Comparison of ENCODE assay signal across 13 mouse cellular contexts in the genomic region with DNA sequence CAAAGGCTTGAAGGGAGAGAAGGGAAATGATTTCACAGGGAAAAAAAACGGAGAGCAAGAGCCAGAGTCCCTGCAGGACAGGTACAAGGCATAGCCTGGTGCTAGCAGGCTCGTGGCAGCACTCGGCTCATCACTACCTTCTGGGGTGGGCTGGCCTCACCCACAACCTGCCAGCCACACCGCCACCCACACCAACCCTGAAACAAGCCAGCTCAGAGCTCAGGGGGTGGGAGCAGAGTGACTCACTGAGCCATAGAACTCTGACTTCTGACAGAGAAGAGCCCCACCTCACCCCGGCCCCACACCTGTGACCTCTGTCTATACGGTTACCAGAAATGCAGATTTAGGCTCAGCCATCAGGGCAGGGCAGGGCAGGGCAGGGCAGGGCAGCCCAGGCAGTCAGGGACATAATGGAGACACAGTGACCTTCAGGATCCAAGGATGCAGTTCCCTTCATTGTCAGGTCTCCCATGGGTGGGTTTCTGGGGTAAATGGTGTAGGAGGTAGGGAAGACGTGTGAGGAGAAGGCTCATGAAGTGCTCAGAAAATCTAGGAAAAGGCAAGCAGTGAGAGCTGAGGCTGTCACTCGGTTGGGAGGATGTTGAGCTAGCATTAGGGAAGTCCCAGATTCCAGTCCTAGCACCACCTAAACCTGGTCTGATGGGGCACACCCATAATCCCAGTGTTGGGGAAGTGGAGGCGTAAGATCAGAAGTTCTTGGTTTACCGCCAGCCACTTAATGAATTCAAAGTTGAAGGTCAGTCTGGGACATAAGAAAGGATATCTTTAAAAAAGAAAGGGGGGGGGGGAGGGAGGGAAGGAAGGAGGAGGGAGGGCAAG. TPM values are rescaled to one million over a fixed set of nuclear protein-coding genes. Genes with fewer than 3 reads are reported as not detected.
DNase-seq lines count a peak whose midpoint lies in the region; ATAC-seq and TF ChIP-seq lines count a peak whose summit lies in the region.
"Had no signal": no experiment of that assay in that cellular context is flagged by ENCODE, and none has a peak within 500 bp of the region (broad histone marks: within the 10 kb centered on the region; RNA-seq: fewer than 3 reads in every experiment).

No protein-coding gene starts in this region.

- WGBS in hindbrain, embryonic 16.5 days: 85% methylated on average over 10 of the region's 10 CpGs
- 76% methylated on average over 10 of the region's 10 CpGs for WGBS in heart, embryonic 11.5 days (ENCODE audit: insufficient replicate concordance)

- H3K9ac ChIP-seq in ES-Bruce4 (ENCODE audit: low read depth, poor library complexity, severe bottlenecking): peak overlapping the region; percentile 78
- H3K9ac ChIP-seq in hindbrain, embryonic 16.5 days (ENCODE audit: low read depth, low read length): no peak overlapping the region
- no peak overlapping the region for H3K9ac ChIP-seq in heart, embryonic 11.5 days (ENCODE audit: low read depth, low read length)
- H3K9ac ChIP-seq: limb, embryonic 15.5 days; lung, embryonic 14.5 days had no signal

- ATAC-seq in hindbrain, embryonic 16.5 days: no peak
- ATAC-seq in heart, embryonic 11.5 days (replicated peaks; ENCODE audit: insufficient number of reproducible peaks, low FRiP score, low TSS enrichment): no peak

- no peak for TF ChIP-seq CTCF in ES-Bruce4 (IDR thresholded peaks at IDR 0.05; ENCODE audit: low read depth, low read length)

- H3K27ac ChIP-seq in ES-Bruce4 (ENCODE audit: insufficient read depth, low read length): peak overlapping the region; percentile 99
- no peak overlapping the region for H3K27ac ChIP-seq in hindbrain, embryonic 16.5 days (ENCODE audit: low read depth, low read length)
- no peak overlapping the region for H3K27ac ChIP-seq in heart, embryonic 11.5 days (ENCODE audit: low read depth, low read length)
- H3K27ac ChIP-seq: limb, embryonic 15.5 days had no signal

- H3K9me3 ChIP-seq in ES-Bruce4 (replicated peaks; ENCODE audit: control insufficient read depth, insufficient read depth, low read length, poor library complexity, severe bottlenecking): no peaks in the 10 kb centered on the region
- H3K9me3 ChIP-seq in hindbrain, embryonic 16.5 days (ENCODE audit: control insufficient read depth, low read length): no peaks in the 10 kb centered on the region
- H3K9me3 ChIP-seq in heart, embryonic 11.5 days (replicated peaks; ENCODE audit: control insufficient read depth, low read length): no peaks in the 10 kb centered on the region
- H3K9me3 ChIP-seq: limb, embryonic 15.5 days had no signal

- peak; percentile 99 for TF ChIP-seq EP300 in ES-Bruce4 (IDR thresholded peaks at IDR 0.05; ENCODE audit: insufficient read depth, low read depth, low read length)

- intact Hi-C loops in left cerebral cortex, postnatal 4 days (cut with DNase I): no loop called here

- H3K4me1 ChIP-seq in ES-Bruce4 (ENCODE audit: control insufficient read depth, insufficient read depth, low read length): peaks cover 2% of the 10 kb centered on the region
- no peaks in the 10 kb centered on the region for H3K4me1 ChIP-seq in hindbrain, embryonic 16.5 days (ENCODE audit: control insufficient read depth, insufficient read depth, low read depth, low read length)
- no peaks in the 10 kb centered on the region for H3K4me1 ChIP-seq in heart, embryonic 11.5 days (ENCODE audit: control insufficient read depth, insufficient read depth, low read length)
- H3K4me1 ChIP-seq: limb, embryonic 15.5 days had no signal

- no peak overlapping the region for H3K4me2 ChIP-seq in hindbrain, embryonic 16.5 days (ENCODE audit: low read length)
- H3K4me2 ChIP-seq in heart, embryonic 11.5 days: no peak overlapping the region
- H3K4me2 ChIP-seq: limb, embryonic 15.5 days; lung, embryonic 14.5 days had no signal

- TF ChIP-seq POLR2A in ES-Bruce4 (IDR thresholded peaks at IDR 0.05; ENCODE audit: insufficient read depth, low read length): no peak

- H3K27me3 ChIP-seq in ES-Bruce4 (ENCODE audit: control insufficient read depth, insufficient read depth, low read length, poor library complexity, severe bottlenecking): no peaks in the 10 kb centered on the region
- H3K27me3 ChIP-seq in hindbrain, embryonic 16.5 days (replicated peaks; ENCODE audit: control insufficient read depth, insufficient read depth, low read length): no peaks in the 10 kb centered on the region
- no peaks in the 10 kb centered on the region for H3K27me3 ChIP-seq in heart, embryonic 11.5 days (ENCODE audit: control insufficient read depth, insufficient read depth, low read length)
- H3K27me3 ChIP-seq: limb, embryonic 15.5 days had no signal

- DNase-seq in left cerebral cortex, adult 9 months (ENCODE audit: low spot score in 2 of 2): peak; percentile 39 to 40
- DNase-seq in left cerebral cortex, postnatal 4 days: no peak
- DNase-seq in ZHBTc4 (ENCODE audit: low read depth, low spot score): peak; percentile 96
- peak; percentile 31 for DNase-seq in telencephalon, adult 2 months (ENCODE audit: low read depth, low spot score)
- DNase-seq: adrenal gland, postnatal 36 days; heart, postnatal 10 days; kidney, postnatal 4 days; lung, embryonic 14.5 days had no signal

- peaks cover 12% of the 10 kb centered on the region; the same call in 1 of the 2 replicates for H3K36me3 ChIP-seq in ES-Bruce4 (ENCODE audit: control insufficient read depth, insufficient read depth, low read length, poor library complexity, severe bottlenecking)
- no peaks in the 10 kb centered on the region for H3K36me3 ChIP-seq in hindbrain, embryonic 16.5 days (ENCODE audit: control insufficient read depth, insufficient read depth, low read length)
- H3K36me3 ChIP-seq in heart, embryonic 11.5 days (ENCODE audit: control insufficient read depth, insufficient read depth, low read length): no peaks in the 10 kb centered on the region
- H3K36me3 ChIP-seq: limb, embryonic 15.5 days had no signal

- H3K4me3 ChIP-seq in ES-Bruce4 (ENCODE audit: low read depth, low read length): peak overlapping the region; percentile 34
- H3K4me3 ChIP-seq in hindbrain, embryonic 16.5 days (ENCODE audit: low read length): no peak overlapping the region
- H3K4me3 ChIP-seq in heart, embryonic 11.5 days (ENCODE audit: low read depth, low read length): no peak overlapping the region
- H3K4me3 ChIP-seq: limb, embryonic 15.5 days; myocyte had no signal

RNA-seq across cellular contexts. Expression of a gene that starts 58.6 kb away (rescaled TPM):
- total RNA-seq in left cerebral cortex, postnatal 4 days (2021): 10 to 100 TPM; 18.4 to 20.8 TPM
- polyA plus RNA-seq in ES-Bruce4 (2011; ENCODE audit: insufficient read depth, insufficient read length, low read depth, missing spikeins): 18.7 and 20.5 TPM in 2 replicates
- 12.1 and 13.6 TPM in 2 replicates for polyA plus RNA-seq in hindbrain, embryonic 16.5 days (2015; fragmentation: Nextera tagmentation; extraction: Ambion mirVana)
- polyA plus RNA-seq in heart, embryonic 11.5 days (2014; fragmentation: Nextera tagmentation; extraction: Ambion mirVana): 4.5 and 4.8 TPM in 2 replicates
